Mouse (Mus musculus) C3H10T1/2 (cell line): ENCODE measurements around the gene Prp2. TPM values are rescaled to one million over a fixed set of nuclear protein-coding genes. Genes with fewer than 3 reads are reported as not detected.

Experiments used
- polyA plus RNA-seq, 2 experiments: library from polyadenylated mRNA; unstranded; fragments of >200 nt; fragmentation: generic; extraction: Trizol; gene quantifications; one replicate each; pipeline ENCODE4 v1.2.1; 2012; ENCODE audit warnings: missing spikeins in 2 of 2

Prp2 gene
- not detected for polyA plus RNA-seq

DNA sequence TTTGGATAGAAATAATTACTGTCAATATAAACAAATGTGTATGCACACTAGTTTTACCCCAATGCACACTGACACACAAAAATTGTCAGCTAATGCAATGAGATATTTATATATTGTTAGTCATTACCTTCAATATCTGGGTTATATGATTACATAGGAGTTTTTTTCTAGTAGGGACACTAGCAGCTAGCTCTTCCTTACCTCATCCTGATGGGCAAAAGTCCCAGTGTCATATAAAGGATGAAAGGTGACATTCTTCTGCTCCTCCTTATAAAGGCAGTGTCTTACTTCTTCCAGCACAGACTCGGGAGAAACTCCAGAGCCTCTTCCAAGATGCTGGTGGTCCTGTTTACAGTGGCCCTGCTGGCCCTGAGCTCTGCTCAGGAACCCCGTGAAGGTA lies at the start of gene Prp2:
TSS of gene Prp2 (plus strand) at position 301 of the 400 bp plus-strand sequence.

DNA sequence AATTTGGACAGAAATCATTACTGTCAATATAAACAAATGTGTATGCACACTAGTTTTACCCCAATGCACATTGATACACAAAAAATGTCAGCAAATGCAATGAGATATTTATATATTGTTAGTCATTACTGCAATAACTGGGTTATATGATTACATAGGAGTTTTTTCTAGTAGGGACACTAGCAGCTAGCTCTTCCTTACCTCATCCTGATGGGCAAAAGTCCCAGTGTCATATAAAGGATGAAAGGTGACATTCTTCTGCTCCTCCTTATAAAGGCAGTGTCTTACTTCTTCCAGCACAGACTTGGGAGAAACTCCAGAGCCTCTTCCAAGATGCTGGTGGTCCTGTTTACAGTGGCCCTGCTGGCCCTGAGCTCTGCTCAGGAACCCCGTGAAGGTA lies 26.2 kb upstream of the Prp2 start, which contains the start of gene Prh1:
TSS of gene Prh1 (plus strand) at position 301 of the 400 bp plus-strand sequence.

Other genes with a start within 250 kb of the Prp2 start
- not detected for gene Gm8882, start 231.8 kb upstream of the Prp2 start, polyA plus RNA-seq
- not detected for gene Prh1, start 26.1 kb upstream of the Prp2 start, polyA plus RNA-seq
- not detected for gene A630073D07Rik, start 55.6 kb downstream of the Prp2 start, polyA plus RNA-seq
- gene Tas2r120, start 61.0 kb downstream of the Prp2 start, polyA plus RNA-seq: not detected
- not detected for gene Tas2r121, start 105.1 kb downstream of the Prp2 start, polyA plus RNA-seq
- not detected for gene Tas2r122, start 116.0 kb downstream of the Prp2 start, polyA plus RNA-seq
- not detected for gene Tas2r115, start 142.1 kb downstream of the Prp2 start, polyA plus RNA-seq
- gene Tas2r124, start 158.8 kb downstream of the Prp2 start, polyA plus RNA-seq: not detected
- not detected for gene Tas2r102, start 166.2 kb downstream of the Prp2 start, polyA plus RNA-seq
- gene Tas2r136, start 182.2 kb downstream of the Prp2 start, polyA plus RNA-seq: not detected
- gene Tas2r117, start 206.9 kb downstream of the Prp2 start, polyA plus RNA-seq: not detected